Mouse (Mus musculus): ENCODE results near the gene Ccdc162.

DNA sequence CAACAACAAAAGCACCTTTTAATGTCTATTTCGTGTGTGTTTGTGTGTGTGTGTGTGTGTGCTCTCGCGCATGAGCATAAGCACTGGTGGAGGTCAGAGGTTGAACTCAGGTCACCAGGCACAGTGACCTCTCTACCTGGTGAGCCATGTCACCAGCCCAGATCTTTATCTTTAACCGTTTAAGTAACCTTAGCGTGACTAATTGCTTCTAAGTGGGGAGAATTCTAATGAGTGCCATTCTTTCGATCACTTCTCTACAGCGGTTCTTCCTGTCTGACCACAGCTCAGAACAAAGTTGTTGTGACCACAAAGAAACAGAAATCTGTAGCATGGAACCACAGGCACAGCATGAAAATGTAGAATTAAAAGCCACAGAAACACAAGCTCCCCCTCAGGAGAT lies 5.0 kb downstream of the Ccdc162 start:
- TF ChIP-seq CTCF (IDR thresholded peaks at IDR 0.05; ENCODE audit: low read depth, low read length): no peak
- no peak for TF ChIP-seq TAL1 (conservative IDR thresholded peaks at IDR 0.05; ENCODE audit: low read depth, low read length)
- no peak for TF ChIP-seq GATA1 (IDR thresholded peaks at IDR 0.05; ENCODE audit: borderline replicate concordance, low read length)
- TF ChIP-seq GATA2 (IDR thresholded peaks at IDR 0.05; ENCODE audit: borderline replicate concordance, low read depth, low read length): no peak
- no peak for TF ChIP-seq POLR2AphosphoS5 (IDR thresholded peaks at IDR 0.05; ENCODE audit: insufficient replicate concordance, low read depth, low read length)
